Mouse (Mus musculus) hindbrain, embryonic 15.5 days (tissue): ENCODE results near the gene Rad9b. TPM values are rescaled to one million over a fixed set of nuclear protein-coding genes. Genes with fewer than 3 reads are reported as not detected.

Source experiments
- ATAC-seq: fragments of 200-750 bp; cut with Nextera tagmentation; 2 replicates; pipeline ENCODE4 v1.8.0; 2017; ENCODE audit warnings: low read depth, moderate number of reproducible peaks, moderate TSS enrichment; ENCODE audit not compliant: low FRiP score
- H3K27ac ChIP-seq: fragments of 300-500 bp; sonication (generic); replicated peaks from 2 replicates; pipeline ENCODE4 v1.5.1; 2015; ENCODE audit warnings: mild to moderate bottlenecking, inconsistent platforms
- H3K27me3 ChIP-seq: fragments of 300-500 bp; sonication (generic); 2 replicates; pipeline ENCODE4 v1.6.1; 2015; ENCODE audit warnings: control low read depth, inconsistent platforms
- H3K36me3 ChIP-seq: fragments of 300-500 bp; sonication (generic); 2 replicates; pipeline ENCODE4 v1.6.1; 2015; ENCODE audit warnings: control low read depth, inconsistent platforms
- H3K4me1 ChIP-seq: fragments of 300-500 bp; sonication (generic); replicated peaks from 2 replicates; pipeline ENCODE4 v1.6.1; 2015; ENCODE audit warnings: control low read depth, inconsistent platforms
- H3K4me2 ChIP-seq: fragments of 300-500 bp; sonication (generic); 2 replicates; pipeline ENCODE4 v1.6.1; 2015; ENCODE audit warnings: moderate library complexity, mild to moderate bottlenecking, inconsistent platforms
- H3K4me3 ChIP-seq: fragments of 300-500 bp; sonication (generic); 2 replicates; pipeline ENCODE4 v1.5.1; 2015; ENCODE audit warnings: mild to moderate bottlenecking, inconsistent platforms
- H3K9ac ChIP-seq: fragments of 300-500 bp; sonication (generic); 2 replicates; pipeline ENCODE4 v1.6.1; 2015; ENCODE audit warnings: inconsistent platforms
- H3K9me3 ChIP-seq: fragments of 300-500 bp; sonication (generic); 2 replicates; pipeline ENCODE4 v1.6.1; 2016; ENCODE audit warnings: control low read depth, inconsistent platforms
- WGBS: fragments of 180-500 bp; shearing (Covaris S2); methylation state at CpG from one replicate; pipeline ENCODE4 v1.1.7; 2015; 5-methylcytosine and 5-hydroxymethylcytosine counted together
- polyA plus RNA-seq: library from polyadenylated mRNA; unstranded; fragments of >200 nt; fragmentation: Nextera tagmentation; extraction: Ambion mirVana; gene quantifications from 2 replicates; pipeline ENCODE4 v1.2.1, GENCODE M21; 2015

The Rad9b gene
- polyA plus RNA-seq, result 19.4 and 20.2 TPM in 2 replicates

DNA sequence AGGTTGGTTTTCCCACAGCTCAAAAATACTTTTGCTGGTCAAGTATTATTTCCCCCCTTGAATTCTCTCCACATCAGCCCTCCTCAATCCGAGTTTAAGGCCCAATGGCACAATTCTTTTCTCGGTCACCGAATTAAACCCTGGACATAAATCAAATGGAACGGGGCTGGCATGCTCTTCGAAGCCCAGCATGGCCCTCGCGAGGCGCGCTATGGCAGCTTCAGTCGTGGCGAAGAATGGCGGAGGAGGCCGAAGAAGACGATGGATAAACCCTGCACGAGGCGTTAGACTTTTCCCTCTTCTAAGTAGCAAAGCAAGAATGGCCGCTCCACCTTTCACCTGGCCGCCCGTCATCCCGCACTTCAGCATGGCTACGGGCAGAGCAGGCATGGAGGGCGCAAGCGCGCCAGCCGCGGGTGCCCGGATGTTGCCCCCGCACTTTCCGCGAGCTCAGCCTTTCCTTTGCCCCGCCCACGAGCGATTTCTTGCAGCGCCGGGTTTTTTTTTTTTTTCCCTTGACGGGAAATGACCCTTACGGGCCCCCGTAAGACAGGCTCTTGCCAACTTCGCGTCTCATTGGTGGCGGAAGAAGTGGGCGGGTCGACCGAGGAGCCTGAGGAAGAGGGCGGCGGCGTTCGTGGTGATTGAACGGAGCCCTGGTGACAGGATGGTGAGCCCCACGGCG, at the start of gene Rad9b, which contains the start of gene Vps29:
TSS of gene Rad9b (minus strand) at position 427 of the 685 bp plus-strand sequence.
TSS of gene Vps29 (plus strand) at position 563 of the 685 bp plus-strand sequence.
- H3K9me3 ChIP-seq, result no peaks in the 10 kb centered on the region
- H3K4me3 ChIP-seq, result peak within 1 kb of the TSS; percentile 71
- H3K4me2 ChIP-seq, result peak within 1 kb of the TSS; percentile 79
- H3K27ac ChIP-seq, result peak within 1 kb of the TSS; percentile 91
- no peaks in the 10 kb centered on the region for H3K27me3 ChIP-seq
- WGBS, result 2% methylated on average over 51 of the region's 51 CpGs
- ATAC-seq, result peak; percentile 94
- peak within 1 kb of the TSS; percentile 79 for H3K9ac ChIP-seq
- H3K4me1 ChIP-seq, result peaks cover 18% of the 10 kb centered on the region
- H3K36me3 ChIP-seq, result no peaks in the 10 kb centered on the region

DNA sequence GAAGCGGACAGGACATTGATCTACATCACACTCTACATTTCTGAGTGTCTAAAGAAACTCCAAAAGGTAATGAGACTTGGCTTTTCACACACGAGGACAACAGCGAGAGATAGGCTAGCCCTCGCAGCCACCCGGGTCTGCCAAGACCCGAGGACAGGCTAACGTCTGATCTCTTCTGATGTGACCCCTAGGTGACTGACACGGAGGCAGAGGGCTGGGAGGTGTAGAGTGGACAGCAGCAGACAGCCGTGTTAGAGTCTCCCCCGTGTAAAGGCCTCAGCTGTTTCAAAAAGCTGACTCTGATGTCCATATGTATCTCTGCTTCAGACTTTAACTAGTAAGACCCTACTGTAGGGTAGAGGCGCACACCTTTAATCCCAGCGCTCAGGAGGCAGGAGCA, 49.3 kb upstream of the Rad9b start:
- WGBS, result 96% methylated on average over 12 of the region's 12 CpGs
- no peak for ATAC-seq

DNA sequence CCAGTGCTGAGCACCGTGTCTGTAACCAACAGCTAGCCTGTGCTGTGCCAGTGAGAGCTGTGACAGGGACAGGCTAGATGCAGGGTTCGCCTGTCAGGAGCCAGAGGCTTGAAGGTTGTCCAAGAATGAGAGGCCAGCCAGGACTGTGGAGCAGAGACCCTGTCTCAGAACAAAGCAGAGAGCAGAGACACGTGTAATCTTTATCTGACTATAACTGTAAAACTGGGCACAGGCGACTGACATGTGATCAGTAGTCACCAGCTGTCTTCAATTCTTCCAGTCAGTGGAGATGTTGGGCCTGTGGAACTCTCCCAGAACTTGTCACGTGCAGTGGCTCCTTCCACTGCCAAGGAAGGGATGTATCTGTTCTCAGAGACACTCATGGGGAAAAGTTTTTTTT, 48.7 kb upstream of the Rad9b start:
- no peak overlapping the region for H3K9ac ChIP-seq

More for the DNA sequence above, 49.3 kb upstream of the Rad9b start:
- H3K9me3 ChIP-seq, result no peaks in the 10 kb centered on the region
- no peak overlapping the region for H3K9ac ChIP-seq
- H3K4me1 ChIP-seq, result no peaks in the 10 kb centered on the region
- peaks cover 72% of the 10 kb centered on the region for H3K36me3 ChIP-seq
- no peaks in the 10 kb centered on the region for H3K27me3 ChIP-seq
- H3K4me3 ChIP-seq, result no peak overlapping the region
- no peak overlapping the region for H3K27ac ChIP-seq
- no peak overlapping the region for H3K4me2 ChIP-seq

DNA sequence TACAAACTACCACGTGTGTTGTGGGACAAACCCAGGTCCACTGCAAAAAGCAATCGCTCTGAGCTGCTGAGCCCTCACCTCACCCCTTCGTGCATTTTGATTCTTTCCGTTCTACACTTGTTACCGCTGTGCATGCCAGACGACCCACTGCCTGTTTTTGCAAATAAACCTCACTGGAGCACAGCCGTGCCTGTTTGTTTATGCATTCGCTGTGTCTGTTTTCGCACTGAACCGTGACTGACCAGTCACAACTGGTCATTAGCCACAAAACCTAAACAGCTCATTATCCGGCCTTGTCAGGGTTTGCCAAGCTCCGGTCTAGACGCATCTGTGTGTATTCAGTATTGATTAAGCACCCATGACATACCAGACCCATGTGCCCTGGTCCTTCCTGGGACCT, 48.1 kb upstream of the Rad9b start:
- 75% methylated on average over 13 of the region's 13 CpGs for WGBS
- ATAC-seq, result no peak

More for the DNA sequence above, 48.7 kb upstream of the Rad9b start:
- Histone ChIP-seq H3K9me3 (no peaks in the 10 kb centered on the region), H3K4me1 (no peaks in the 10 kb centered on the region), H3K4me3 (no peak overlapping the region), H3K36me3 (peaks cover 71% of the 10 kb centered on the region), H3K4me2 (no peak overlapping the region), H3K27me3 (no peaks in the 10 kb centered on the region), H3K27ac (0 out of 2 replicates have a peak overlapping the region, but pooled peaks have one; percentile 51)
- 81% methylated on average over 5 of the region's 5 CpGs for WGBS
- no peak for ATAC-seq

DNA sequence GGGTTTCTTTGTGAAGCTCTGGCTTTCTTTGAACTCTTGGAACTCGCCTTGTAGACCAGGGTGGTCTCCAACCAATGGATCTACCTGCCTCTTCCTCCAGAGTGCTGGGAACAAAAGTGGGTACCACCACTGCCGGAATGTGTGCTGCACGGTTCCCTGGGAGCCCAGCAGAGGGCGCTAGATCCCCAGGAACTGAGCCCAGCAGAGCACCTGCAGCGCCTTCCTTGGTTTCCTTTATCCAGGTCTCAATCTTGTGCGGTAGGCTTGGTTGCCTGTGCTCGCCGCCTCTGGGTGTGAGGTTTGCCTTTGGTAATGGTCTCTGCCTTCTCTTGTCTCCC, 47.2 kb upstream of the Rad9b start:
- no peak overlapping the region for H3K4me3 ChIP-seq
- no peaks in the 10 kb centered on the region for H3K9me3 ChIP-seq
- no peaks in the 10 kb centered on the region for H3K4me1 ChIP-seq
- peaks cover 63% of the 10 kb centered on the region for H3K36me3 ChIP-seq
- H3K4me2 ChIP-seq, result no peak overlapping the region
- no peak for ATAC-seq
- no peak overlapping the region for H3K27ac ChIP-seq
- 26% methylated on average over 8 of the region's 8 CpGs for WGBS
- H3K27me3 ChIP-seq, result no peaks in the 10 kb centered on the region
- no peak overlapping the region for H3K9ac ChIP-seq

More for the DNA sequence above, 48.1 kb upstream of the Rad9b start:
- Histone ChIP-seq H3K27ac (0 out of 2 replicates have a peak overlapping the region, but pooled peaks have one; percentile 51), H3K36me3 (peaks cover 68% of the 10 kb centered on the region), H3K4me3 (no peak overlapping the region), H3K27me3 (no peaks in the 10 kb centered on the region), H3K9ac (no peak overlapping the region), H3K9me3 (no peaks in the 10 kb centered on the region), H3K4me1 (no peaks in the 10 kb centered on the region), H3K4me2 (no peak overlapping the region)

DNA sequence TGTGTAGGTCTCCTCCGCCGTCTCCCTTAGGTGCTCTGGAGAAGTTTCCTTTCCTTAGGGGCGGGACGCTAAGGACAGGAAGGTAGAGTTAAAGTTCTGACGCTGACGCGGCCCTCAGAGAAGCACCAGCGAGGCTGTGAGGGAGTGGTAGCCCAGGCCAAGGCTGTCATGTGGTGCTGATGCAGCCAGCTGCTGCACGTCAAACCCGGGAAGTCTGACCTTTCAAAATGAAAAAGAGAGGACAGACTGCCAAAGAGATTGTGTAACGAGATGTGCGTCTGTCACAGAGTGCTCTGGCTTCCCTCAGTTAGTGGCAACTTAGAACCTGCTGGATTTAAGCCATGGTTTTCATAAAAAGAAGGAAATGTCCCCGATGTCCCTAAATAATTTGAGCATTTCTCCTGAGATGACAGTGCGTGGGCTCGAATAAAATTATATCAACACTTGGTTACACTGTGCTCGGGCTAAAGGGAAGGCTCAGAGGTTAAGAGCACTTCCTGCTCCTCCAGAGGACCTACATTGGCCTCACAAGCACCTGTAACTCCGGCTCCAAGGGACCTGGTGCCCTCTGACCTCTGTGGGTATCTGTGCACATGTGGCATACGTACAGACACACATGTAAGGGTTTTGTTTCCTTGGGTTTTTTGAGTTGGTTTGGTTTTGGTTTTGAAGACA, 46.7 kb upstream of the Rad9b start:
- H3K27ac ChIP-seq, result no peak overlapping the region
- no peak overlapping the region for H3K4me2 ChIP-seq
- peaks cover 58% of the 10 kb centered on the region for H3K36me3 ChIP-seq
- no peaks in the 10 kb centered on the region for H3K9me3 ChIP-seq
- H3K9ac ChIP-seq, result no peak overlapping the region
- 81% methylated on average over 18 of the region's 18 CpGs for WGBS
- no peak overlapping the region for H3K4me3 ChIP-seq
- H3K27me3 ChIP-seq, result no peaks in the 10 kb centered on the region
- ATAC-seq, result no peak
- no peaks in the 10 kb centered on the region for H3K4me1 ChIP-seq

DNA sequence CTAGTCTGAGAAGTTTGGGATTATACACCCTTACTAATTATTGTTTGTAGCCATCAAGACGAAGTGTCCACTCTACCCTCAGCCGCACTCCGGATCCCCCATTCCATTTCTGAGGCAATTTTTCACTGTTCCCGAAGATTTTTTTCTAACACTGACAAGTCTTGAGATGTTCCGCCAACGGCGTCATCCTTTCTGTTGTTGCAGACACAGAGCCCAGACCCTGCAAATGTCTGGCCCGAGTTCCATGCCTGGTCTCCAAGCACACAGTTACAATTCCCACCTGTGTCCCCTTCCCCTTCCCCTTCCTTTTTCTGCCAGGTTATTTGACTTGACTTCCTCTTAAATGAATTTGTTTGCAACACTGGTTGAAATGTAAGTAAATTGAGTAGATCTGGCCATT, 45.8 kb upstream of the Rad9b start:
- no peaks in the 10 kb centered on the region for H3K4me1 ChIP-seq
- 94% methylated on average over 8 of the region's 8 CpGs for WGBS
- no peaks in the 10 kb centered on the region for H3K9me3 ChIP-seq
- peaks cover 51% of the 10 kb centered on the region for H3K36me3 ChIP-seq
- no peak overlapping the region for H3K27ac ChIP-seq
- ATAC-seq, result no peak
- no peak overlapping the region for H3K4me2 ChIP-seq
- no peak overlapping the region for H3K4me3 ChIP-seq
- H3K9ac ChIP-seq, result no peak overlapping the region
- H3K27me3 ChIP-seq, result no peaks in the 10 kb centered on the region

DNA sequence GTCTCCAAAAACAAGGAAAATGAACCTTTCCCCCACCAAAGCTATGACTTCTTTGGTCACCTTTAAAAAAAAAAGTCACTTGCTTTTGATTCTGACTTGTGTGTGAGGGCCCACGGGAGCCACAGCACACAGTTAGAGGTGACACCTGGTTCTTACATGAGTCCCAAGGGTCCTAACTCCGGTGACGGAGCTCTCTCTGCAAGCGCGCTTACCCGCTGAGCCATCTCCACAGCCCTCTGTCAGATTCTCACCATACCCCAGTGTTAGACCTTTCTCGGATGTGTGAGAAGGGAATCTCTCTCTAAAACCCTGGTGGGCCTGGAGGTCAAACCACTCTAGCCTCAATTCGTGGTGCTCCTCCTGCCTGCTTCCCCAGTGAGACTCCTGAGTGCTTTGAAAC, 43.5 kb upstream of the Rad9b start:
- H3K4me3 ChIP-seq, result no peak overlapping the region
- peaks cover 14% of the 10 kb centered on the region for H3K4me1 ChIP-seq
- H3K36me3 ChIP-seq, result peaks cover 27% of the 10 kb centered on the region
- H3K27ac ChIP-seq, result no peak overlapping the region
- 96% methylated on average over 8 of the region's 8 CpGs for WGBS
- no peak overlapping the region for H3K4me2 ChIP-seq
- H3K9ac ChIP-seq, result no peak overlapping the region
- no peaks in the 10 kb centered on the region for H3K27me3 ChIP-seq
- no peak for ATAC-seq
- H3K9me3 ChIP-seq, result no peaks in the 10 kb centered on the region

DNA sequence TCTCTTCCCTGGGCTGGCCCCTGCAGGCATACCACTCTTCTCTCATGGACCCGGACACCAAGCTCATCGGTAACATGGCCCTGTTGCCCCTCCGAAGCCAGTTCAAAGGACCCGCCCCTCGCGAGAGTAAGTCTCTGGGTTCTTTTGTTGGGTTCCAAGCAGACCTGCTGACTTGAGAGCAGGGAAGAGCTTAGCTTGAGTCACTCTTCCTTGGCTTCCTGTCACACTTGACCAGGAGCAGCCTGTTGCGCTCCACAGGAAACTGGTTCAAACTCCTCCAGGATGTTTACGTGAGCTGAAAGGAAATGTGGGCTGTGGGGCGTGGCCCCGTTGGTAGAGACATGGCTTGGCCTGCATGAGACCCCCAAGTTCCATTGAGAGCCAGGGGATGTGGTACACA, 42.8 kb upstream of the Rad9b start:
- H3K4me2 ChIP-seq, result no peak overlapping the region
- H3K27me3 ChIP-seq, result no peaks in the 10 kb centered on the region
- H3K4me3 ChIP-seq, result no peak overlapping the region
- H3K36me3 ChIP-seq, result peaks cover 23% of the 10 kb centered on the region
- WGBS, result 88% methylated on average over 10 of the region's 10 CpGs
- H3K27ac ChIP-seq, result no peak overlapping the region
- peaks cover 16% of the 10 kb centered on the region for H3K4me1 ChIP-seq
- H3K9me3 ChIP-seq, result no peaks in the 10 kb centered on the region
- no peak overlapping the region for H3K9ac ChIP-seq
- no peak for ATAC-seq

DNA sequence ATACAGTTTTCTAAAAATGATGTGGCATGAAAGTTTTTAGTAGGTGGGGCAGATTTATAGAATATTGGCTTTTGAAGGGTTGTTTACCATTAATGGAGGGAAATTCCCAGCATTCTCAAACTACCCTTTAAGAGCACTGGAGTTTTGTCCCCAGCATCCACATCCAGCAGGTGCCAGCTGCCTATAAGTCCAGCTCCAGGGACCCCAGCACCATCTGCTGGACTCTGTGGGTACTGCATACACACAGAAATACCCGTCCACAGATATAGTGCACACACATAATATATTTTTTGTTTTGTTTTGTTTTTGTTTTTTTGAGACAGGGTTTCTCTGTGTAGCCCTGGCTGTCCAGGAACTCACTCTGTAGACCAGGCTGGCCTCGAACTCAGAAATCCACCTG, 39.9 kb upstream of the Rad9b start:
- Histone ChIP-seq H3K27ac (no peak overlapping the region), H3K9ac (no peak overlapping the region), H3K27me3 (no peaks in the 10 kb centered on the region), H3K4me1 (peaks cover 16% of the 10 kb centered on the region), H3K36me3 (peaks cover 12% of the 10 kb centered on the region), H3K4me3 (no peak overlapping the region), H3K9me3 (no peaks in the 10 kb centered on the region), H3K4me2 (no peak overlapping the region)
- ATAC-seq, result no peak
- WGBS, result 43% methylated on average over 2 of the region's 2 CpGs

DNA sequence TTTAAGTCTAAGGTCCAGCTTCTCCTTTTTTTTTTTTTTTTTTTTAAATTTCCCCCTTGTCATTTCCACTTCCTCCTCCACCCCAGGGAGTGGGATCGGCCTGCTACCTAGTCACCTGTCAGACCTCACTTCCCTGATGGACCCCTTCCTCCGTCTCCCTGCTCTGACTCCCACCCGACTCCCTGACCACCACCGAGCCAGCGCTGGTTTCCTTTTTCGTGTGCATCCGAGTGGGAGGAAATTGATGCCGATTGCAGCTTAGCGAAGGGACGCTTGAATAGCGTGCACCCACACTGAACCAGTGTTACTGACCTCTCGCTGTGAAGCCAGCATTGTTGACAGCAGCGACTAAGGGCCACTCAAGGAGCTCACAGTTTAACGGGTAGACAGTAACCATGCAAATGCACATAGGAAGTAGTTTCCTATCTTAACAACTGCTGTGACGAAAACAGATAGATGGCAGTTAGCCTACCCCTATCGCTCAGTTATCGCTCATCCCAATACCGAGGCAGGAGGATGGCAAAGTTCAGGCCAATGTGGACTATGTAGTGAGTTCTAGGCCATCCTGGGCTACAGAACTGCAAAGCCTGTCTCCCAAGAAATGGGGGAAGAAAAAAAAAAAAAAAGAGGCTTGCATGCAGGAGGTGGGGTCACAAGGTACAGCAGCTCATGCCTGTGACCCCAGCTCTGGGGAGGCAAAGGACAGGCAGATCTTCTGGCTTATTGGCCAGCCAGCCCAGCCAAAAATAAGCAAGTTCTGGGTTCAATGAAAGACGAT, 38.4 kb upstream of the Rad9b start:
- Histone ChIP-seq H3K27ac (peak overlapping the region; percentile 72), H3K9me3 (no peaks in the 10 kb centered on the region), H3K9ac (peak overlapping the region; percentile 69), H3K4me2 (peak overlapping the region; percentile 74), H3K27me3 (no peaks in the 10 kb centered on the region), H3K4me1 (peaks cover 16% of the 10 kb centered on the region), H3K4me3 (peak overlapping the region; percentile 63), H3K36me3 (0 out of 2 replicates have a peak, but pooled peaks cover 4% of the 10 kb centered on the region)
- no peak for ATAC-seq
- WGBS, result 15% methylated on average over 19 of the region's 19 CpGs

DNA sequence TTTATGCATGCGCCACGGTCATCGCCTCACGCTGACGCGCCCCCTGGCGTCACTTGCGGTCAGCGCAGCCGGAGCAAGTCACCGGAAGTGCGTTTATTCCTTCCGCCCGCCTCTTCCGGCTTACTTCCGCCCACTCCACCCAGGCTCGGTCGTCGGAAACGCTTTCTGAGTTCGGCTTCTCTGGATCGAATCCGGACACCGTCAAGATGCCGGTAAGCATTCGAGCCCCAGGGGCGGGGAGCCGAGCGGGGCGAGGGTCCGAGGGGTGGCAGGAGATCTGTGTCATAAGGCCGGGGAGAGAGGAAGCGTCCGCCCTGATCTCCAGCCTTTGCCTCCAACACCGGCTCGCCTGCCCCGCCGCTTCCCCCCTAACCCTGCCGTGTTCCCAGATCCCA, 37.8 kb upstream of the Rad9b start, which contains the start of gene Arpc3:
TSS of gene Arpc3 (plus strand) at position 93 of the 395 bp plus-strand sequence.
- H3K4me3 ChIP-seq, result peak within 1 kb of the TSS; percentile 63
- H3K9me3 ChIP-seq, result no peaks in the 10 kb centered on the region
- H3K4me2 ChIP-seq, result peak within 1 kb of the TSS; percentile 74
- peaks cover 16% of the 10 kb centered on the region for H3K4me1 ChIP-seq
- under 1% methylated on average over 39 of the region's 39 CpGs for WGBS
- peak within 1 kb of the TSS; percentile 69 for H3K9ac ChIP-seq
- H3K27ac ChIP-seq, result peak within 1 kb of the TSS; percentile 72
- ATAC-seq, result peak; percentile 92
- 0 out of 2 replicates have a peak, but pooled peaks cover under 1% of the 10 kb centered on the region for H3K36me3 ChIP-seq
- H3K27me3 ChIP-seq, result no peaks in the 10 kb centered on the region
